Mouse (Mus musculus) intestine, embryonic 14.5 days (tissue): ENCODE measurements around the gene Myog. TPM values are rescaled to one million over a fixed set of nuclear protein-coding genes. Genes with fewer than 3 reads are reported as not detected.

Experiments used
- ATAC-seq: fragments of 200-750 bp; cut with Nextera tagmentation; replicated peaks from 2 replicates; pipeline ENCODE4 v1.8.0; 2017; ENCODE audit warnings: low read depth, moderate number of reproducible peaks, moderate TSS enrichment, moderate library complexity; ENCODE audit not compliant: low FRiP score, low TSS enrichment
- DNase-seq: peaks from one replicate; pipeline ENCODE4 v3.0.0-alpha.2; 2018; ENCODE audit warnings: low spot score
- H3K27ac ChIP-seq: fragments of 300-500 bp; sonication (generic); 2 replicates; pipeline ENCODE4 v1.5.1; 2014; ENCODE audit warnings: low read depth, mild to moderate bottlenecking, control low read depth
- H3K27me3 ChIP-seq: fragments of 300-500 bp; sonication (generic); replicated peaks from 2 replicates; pipeline ENCODE4 v1.6.1; 2014; ENCODE audit warnings: low read length, control low read depth; ENCODE audit not compliant: control insufficient read depth, insufficient read depth
- H3K36me3 ChIP-seq: fragments of 300-500 bp; sonication (generic); 2 replicates; pipeline ENCODE4 v1.6.1; 2014; ENCODE audit warnings: low read length, control low read depth; ENCODE audit not compliant: control insufficient read depth, insufficient read depth
- H3K4me1 ChIP-seq: fragments of 300-500 bp; sonication (generic); replicated peaks from 2 replicates; pipeline ENCODE4 v1.6.1; 2014; ENCODE audit warnings: low read length, control low read depth, mixed read lengths; ENCODE audit not compliant: control insufficient read depth, insufficient read depth
- H3K4me2 ChIP-seq: fragments of 300-500 bp; sonication (generic); 2 replicates; pipeline ENCODE4 v1.6.1; 2014; ENCODE audit warnings: low read length
- H3K4me3 ChIP-seq: fragments of 300-500 bp; sonication (generic); 2 replicates; pipeline ENCODE4 v1.5.1; 2014; ENCODE audit warnings: low read depth, low read length, control low read depth, mixed read lengths
- H3K9ac ChIP-seq: fragments of 300-500 bp; sonication (generic); 2 replicates; pipeline ENCODE4 v1.6.1; 2014; ENCODE audit warnings: mild to moderate bottlenecking, low read length
- H3K9me3 ChIP-seq: fragments of 300-500 bp; sonication (generic); 2 replicates; pipeline ENCODE4 v1.6.1; 2016; ENCODE audit warnings: low read length, control low read depth; ENCODE audit not compliant: control insufficient read depth
- WGBS: fragments of 180-500 bp; shearing (Covaris S2); extraction: QIAGEN DNeasy Blood & Tissue Kit; methylation state at CpG from one replicate; pipeline ENCODE4 v1.1.7; 2014; 5-methylcytosine and 5-hydroxymethylcytosine counted together
- polyA plus RNA-seq: library from polyadenylated mRNA; unstranded; fragments of >200 nt; fragmentation: Nextera tagmentation; extraction: Ambion mirVana; gene quantifications from 2 replicates; pipeline ENCODE4 v1.2.1, GENCODE M21; 2014

Myog gene
- polyA plus RNA-seq = 0.16 TPM in 1 of 2 replicates, not detected in the other

DNA sequence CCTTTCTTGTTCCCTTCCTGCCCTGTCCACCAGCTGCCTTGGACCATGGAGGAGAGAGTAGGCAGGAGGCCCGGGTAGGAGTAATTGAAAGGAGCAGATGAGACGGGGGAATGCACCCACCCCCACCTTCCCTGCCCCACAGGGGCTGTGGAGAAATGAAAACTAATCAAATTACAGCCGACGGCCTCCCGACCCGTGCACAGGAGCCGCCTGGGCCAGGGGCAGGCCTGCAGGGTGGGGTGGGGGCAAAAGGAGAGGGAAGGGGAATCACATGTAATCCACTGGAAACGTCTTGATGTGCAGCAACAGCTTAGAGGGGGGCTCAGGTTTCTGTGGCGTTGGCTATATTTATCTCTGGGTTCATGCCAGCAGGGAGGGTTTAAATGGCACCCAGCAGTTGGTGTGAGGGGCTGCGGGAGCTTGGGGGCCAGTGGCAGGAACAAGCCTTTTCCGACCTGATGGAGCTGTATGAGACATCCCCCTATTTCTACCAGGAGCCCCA is at the start of gene Myog:
Gene Myog, plus strand, starts transcription at position 392 of the 502 bp plus-strand sequence.
- Histone ChIP-seq H3K9me3 (no peaks in the 10 kb centered on the region), H3K4me2 (no peak within 1 kb of the TSS), H3K9ac (no peak within 1 kb of the TSS), H3K4me3 (no peak within 1 kb of the TSS), H3K27ac (no peak within 1 kb of the TSS), H3K4me1 (peaks cover 11% of the 10 kb centered on the region), H3K27me3 (no peaks in the 10 kb centered on the region), H3K36me3 (no peaks in the 10 kb centered on the region)
- ATAC-seq (no peak), DNase-seq (no peak)
- WGBS = 40% methylated on average over 11 of the region's 11 CpGs

GRCm38 (mm10) chr1:134240701-134241100 is 49.1 kb upstream of the Myog start:
- WGBS = 83% methylated on average over 9 of the region's 9 CpGs
- H3K9ac ChIP-seq = no peak overlapping the region
- H3K9me3 ChIP-seq = no peaks in the 10 kb centered on the region
- no peak for ATAC-seq
- H3K36me3 ChIP-seq = no peaks in the 10 kb centered on the region
- H3K27ac ChIP-seq = no peak overlapping the region
- H3K27me3 ChIP-seq = peaks cover 10% of the 10 kb centered on the region
- no peak overlapping the region for H3K4me2 ChIP-seq
- H3K4me1 ChIP-seq = peaks cover 8% of the 10 kb centered on the region
- no peak overlapping the region for H3K4me3 ChIP-seq
- no peak for DNase-seq

GRCm38 (mm10) chr1:134241298-134241697 is 48.5 kb upstream of the Myog start:
- Histone ChIP-seq H3K27ac (no peak overlapping the region), H3K9ac (no peak overlapping the region), H3K27me3 (peaks cover 4% of the 10 kb centered on the region; the same call in 1 of the 2 replicates), H3K36me3 (no peaks in the 10 kb centered on the region), H3K4me3 (no peak overlapping the region), H3K9me3 (no peaks in the 10 kb centered on the region), H3K4me2 (no peak overlapping the region), H3K4me1 (0 out of 2 replicates have a peak, but pooled peaks cover 4% of the 10 kb centered on the region)
- ATAC-seq (no peak), DNase-seq (no peak)
- 57% methylated on average over 8 of the region's 8 CpGs for WGBS

DNA sequence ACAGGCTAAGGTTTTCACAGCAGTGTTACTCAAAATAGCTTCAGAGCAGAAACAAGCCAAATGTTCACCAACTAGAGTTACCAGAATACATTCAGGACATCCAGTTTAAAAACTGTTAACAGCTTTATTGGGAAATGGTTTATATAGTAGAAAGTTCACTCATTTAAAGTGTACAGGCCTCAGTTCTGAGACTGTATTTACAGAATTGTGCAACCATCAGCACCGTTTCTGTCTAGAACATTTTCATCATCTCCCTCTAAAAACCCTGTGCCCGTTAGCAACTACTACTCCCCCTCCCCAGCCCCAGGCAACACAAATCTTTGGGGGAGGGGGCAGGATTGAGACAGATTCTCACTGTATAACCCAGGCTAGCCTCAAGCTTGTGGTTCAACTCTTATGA is 47.5 kb upstream of the Myog start:
- H3K27ac ChIP-seq = no peak overlapping the region
- 79% methylated on average over 2 of the region's 2 CpGs for WGBS
- H3K4me1 ChIP-seq = 0 out of 2 replicates have a peak, but pooled peaks cover 4% of the 10 kb centered on the region
- no peak overlapping the region for H3K9ac ChIP-seq
- no peak overlapping the region for H3K4me2 ChIP-seq
- DNase-seq (no peak), ATAC-seq (no peak)
- H3K27me3 ChIP-seq = no peaks in the 10 kb centered on the region
- no peaks in the 10 kb centered on the region for H3K9me3 ChIP-seq
- no peak overlapping the region for H3K4me3 ChIP-seq
- H3K36me3 ChIP-seq = no peaks in the 10 kb centered on the region

GRCm38 (mm10) chr1:134243505-134243904 is 46.3 kb upstream of the Myog start:
- H3K4me1 ChIP-seq = 0 out of 2 replicates have a peak, but pooled peaks cover 4% of the 10 kb centered on the region
- no peaks in the 10 kb centered on the region for H3K36me3 ChIP-seq
- H3K27me3 ChIP-seq = no peaks in the 10 kb centered on the region
- H3K4me3 ChIP-seq = no peak overlapping the region
- WGBS = 82% methylated on average over 6 of the region's 6 CpGs
- H3K9ac ChIP-seq = no peak overlapping the region
- no peak for DNase-seq
- H3K4me2 ChIP-seq = no peak overlapping the region
- H3K27ac ChIP-seq = no peak overlapping the region
- ATAC-seq = no peak
- no peaks in the 10 kb centered on the region for H3K9me3 ChIP-seq

DNA sequence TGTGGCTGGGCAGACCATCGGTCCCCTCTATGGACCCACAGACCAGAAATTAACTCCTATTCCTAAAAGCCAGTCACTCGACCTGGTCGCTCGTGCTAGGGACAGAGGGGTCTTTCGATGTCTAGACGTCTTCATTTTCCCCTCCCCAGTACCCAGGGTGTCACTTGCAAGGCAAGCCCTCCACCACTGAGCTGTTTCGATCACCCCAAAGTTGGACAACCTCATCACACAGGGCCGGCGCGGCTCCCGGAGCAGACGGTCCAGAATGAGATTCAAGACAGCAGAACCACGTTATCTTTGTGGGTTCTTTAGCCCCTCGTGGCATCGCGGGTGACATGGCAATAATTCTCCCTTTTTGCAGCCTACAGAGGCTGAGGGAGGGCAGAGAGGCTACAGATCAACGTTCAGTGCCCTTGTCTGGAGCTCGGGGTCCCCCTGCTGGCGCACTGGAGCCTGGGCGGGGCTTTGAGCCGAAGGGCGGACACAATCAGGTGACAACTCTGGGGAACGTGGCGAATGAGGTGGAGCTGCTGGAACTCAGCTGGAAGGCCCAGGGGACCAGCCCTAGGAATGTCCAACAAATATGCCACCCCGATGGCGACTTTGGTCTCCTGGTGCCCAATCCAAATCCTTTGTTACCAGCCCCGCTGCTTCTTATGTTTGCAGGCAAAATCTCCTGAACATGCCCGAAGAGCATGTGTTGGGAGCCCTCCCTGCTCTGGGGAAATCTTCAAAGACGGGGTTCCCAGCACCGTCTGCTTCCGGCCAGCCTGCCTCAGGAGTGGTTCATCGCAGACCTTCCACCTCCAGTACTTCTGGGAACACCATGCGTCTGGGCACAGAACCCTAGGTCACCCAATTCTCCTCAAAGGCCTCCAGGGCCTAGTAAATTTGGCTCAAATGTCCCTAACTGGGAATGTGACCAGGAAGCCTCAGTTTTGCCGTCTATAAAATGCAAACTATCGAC is 45.6 kb upstream of the Myog start:
- peak; percentile 95 for DNase-seq
- ATAC-seq = peak; percentile 76
- H3K9me3 ChIP-seq = no peaks in the 10 kb centered on the region
- H3K27me3 ChIP-seq = no peaks in the 10 kb centered on the region
- no peak overlapping the region for H3K4me3 ChIP-seq
- no peak overlapping the region for H3K9ac ChIP-seq
- whole genome bisulfite sequencing = 21% methylated on average over 35 of the region's 35 CpGs
- H3K4me2 ChIP-seq = peak overlapping the region; percentile 43
- no peak overlapping the region for H3K27ac ChIP-seq
- no peaks in the 10 kb centered on the region for H3K36me3 ChIP-seq
- H3K4me1 ChIP-seq = 0 out of 2 replicates have a peak, but pooled peaks cover 4% of the 10 kb centered on the region

- H3K27me3 ChIP-seq = no peaks in the 10 kb centered on the region
- H3K4me3 ChIP-seq = no peak overlapping the region
- peak; percentile 40; the same call in 1 of the 2 replicates for ATAC-seq
- H3K36me3 ChIP-seq = no peaks in the 10 kb centered on the region
- no peak overlapping the region for H3K9ac ChIP-seq
- H3K9me3 ChIP-seq = no peaks in the 10 kb centered on the region
- DNase-seq = no peak
- no peak overlapping the region for H3K27ac ChIP-seq
- H3K4me1 ChIP-seq = 0 out of 2 replicates have a peak, but pooled peaks cover 4% of the 10 kb centered on the region
- H3K4me2 ChIP-seq = no peak overlapping the region
- 81% methylated on average over 14 of the region's 14 CpGs for WGBS
Observed at GRCm38 (mm10) chr1:134245004-134245717, 44.6 kb upstream of the Myog start.

GRCm38 (mm10) chr1:134246590-134246989 is 43.2 kb upstream of the Myog start:
- no peaks in the 10 kb centered on the region for H3K9me3 ChIP-seq
- no peaks in the 10 kb centered on the region for H3K27me3 ChIP-seq
- H3K36me3 ChIP-seq = no peaks in the 10 kb centered on the region
- no peak overlapping the region for H3K4me3 ChIP-seq
- no peak overlapping the region for H3K9ac ChIP-seq
- 58% methylated on average over 4 of the region's 4 CpGs for WGBS
- ATAC-seq (no peak), DNase-seq (no peak)
- no peak overlapping the region for H3K4me2 ChIP-seq
- H3K4me1 ChIP-seq = no peaks in the 10 kb centered on the region
- no peak overlapping the region for H3K27ac ChIP-seq
